Mouse (Mus musculus): ENCODE results near the gene Ndufa4l2. TPM values are rescaled to one million over a fixed set of nuclear protein-coding genes. Genes with fewer than 3 reads are reported as not detected.

Ndufa4l2 gene
- polyA plus RNA-seq, 1 experiment, result 5.4 TPM

GRCm38 (mm10) chr10:127520714-127521357 is 6.1 kb downstream of the Ndufa4l2 start:
- Histone ChIP-seq H3K9ac (ENCODE audit: low read depth, poor library complexity, severe bottlenecking) (peak overlapping the region; percentile 87), H3K4me3 (ENCODE audit: low read depth, low read length) (peak overlapping the region; percentile 70), H3K27me3 (ENCODE audit: control insufficient read depth, insufficient read depth, low read length, poor library complexity, severe bottlenecking) (no peaks in the 10 kb centered on the region), H3K9me3 (replicated peaks; ENCODE audit: control insufficient read depth, insufficient read depth, low read length, poor library complexity, severe bottlenecking) (no peaks in the 10 kb centered on the region), H3K4me1 (ENCODE audit: control insufficient read depth, insufficient read depth, low read length) (no peaks in the 10 kb centered on the region), H3K36me3 (ENCODE audit: control insufficient read depth, insufficient read depth, low read length, poor library complexity, severe bottlenecking) (peaks cover 9% of the 10 kb centered on the region), H3K27ac (ENCODE audit: insufficient read depth, low read length) (no peak overlapping the region)
- no peak for TF ChIP-seq EP300 (IDR thresholded peaks at IDR 0.05; ENCODE audit: insufficient read depth, low read depth, low read length)
- TF ChIP-seq CTCF (IDR thresholded peaks at IDR 0.05; ENCODE audit: low read depth, low read length), result no peak
- no peak for TF ChIP-seq POLR2A (IDR thresholded peaks at IDR 0.05; ENCODE audit: insufficient read depth, low read length)

GRCm38 (mm10) chr10:127521611-127522080 is 6.9 kb downstream of the Ndufa4l2 start:
- peak overlapping the region; percentile 75 for H3K4me3 ChIP-seq (ENCODE audit: low read depth, low read length)
- H3K9me3 ChIP-seq (replicated peaks; ENCODE audit: control insufficient read depth, insufficient read depth, low read length, poor library complexity, severe bottlenecking), result no peaks in the 10 kb centered on the region
- H3K27me3 ChIP-seq (ENCODE audit: control insufficient read depth, insufficient read depth, low read length, poor library complexity, severe bottlenecking), result no peaks in the 10 kb centered on the region; the same call in 1 of the 2 replicates
- no peak overlapping the region for H3K27ac ChIP-seq (ENCODE audit: insufficient read depth, low read length)
- peaks cover 9% of the 10 kb centered on the region for H3K36me3 ChIP-seq (ENCODE audit: control insufficient read depth, insufficient read depth, low read length, poor library complexity, severe bottlenecking)
- TF ChIP-seq POLR2A (IDR thresholded peaks at IDR 0.05; ENCODE audit: insufficient read depth, low read length), result no peak
- no peak for TF ChIP-seq EP300 (IDR thresholded peaks at IDR 0.05; ENCODE audit: insufficient read depth, low read depth, low read length)
- no peak for TF ChIP-seq CTCF (IDR thresholded peaks at IDR 0.05; ENCODE audit: low read depth, low read length)
- H3K4me1 ChIP-seq (ENCODE audit: control insufficient read depth, insufficient read depth, low read length), result no peaks in the 10 kb centered on the region
- H3K9ac ChIP-seq (ENCODE audit: low read depth, poor library complexity, severe bottlenecking), result peak overlapping the region; percentile 87

- Histone ChIP-seq H3K4me3 (ENCODE audit: low read depth, low read length) (peak within 1 kb of the TSS; percentile 75), H3K27me3 (ENCODE audit: control insufficient read depth, insufficient read depth, low read length, poor library complexity, severe bottlenecking) (no peaks in the 10 kb centered on the region; the same call in 1 of the 2 replicates), H3K36me3 (ENCODE audit: control insufficient read depth, insufficient read depth, low read length, poor library complexity, severe bottlenecking) (peaks cover 9% of the 10 kb centered on the region), H3K9ac (ENCODE audit: low read depth, poor library complexity, severe bottlenecking) (peak within 1 kb of the TSS; percentile 87), H3K4me1 (ENCODE audit: control insufficient read depth, insufficient read depth, low read length) (no peaks in the 10 kb centered on the region), H3K27ac (ENCODE audit: insufficient read depth, low read length) (no peak within 1 kb of the TSS), H3K9me3 (replicated peaks; ENCODE audit: control insufficient read depth, insufficient read depth, low read length, poor library complexity, severe bottlenecking) (no peaks in the 10 kb centered on the region)
- TF ChIP-seq POLR2A (IDR thresholded peaks at IDR 0.05; ENCODE audit: insufficient read depth, low read length), result peak; percentile 45
- no peak for TF ChIP-seq EP300 (IDR thresholded peaks at IDR 0.05; ENCODE audit: insufficient read depth, low read depth, low read length)
These were observed 7.4 kb downstream of the Ndufa4l2 start, which contains the start of gene Shmt2 for GRCm38 (mm10) chr10:127522088-127522581. Gene Shmt2, minus strand, starts transcription at chr10:127522444.

- H3K4me1 ChIP-seq (ENCODE audit: control insufficient read depth, insufficient read depth, low read length), result peaks cover 2% of the 10 kb centered on the region
- H3K9ac ChIP-seq (ENCODE audit: low read depth, poor library complexity, severe bottlenecking), result peak overlapping the region; percentile 17
- H3K36me3 ChIP-seq (ENCODE audit: control insufficient read depth, insufficient read depth, low read length, poor library complexity, severe bottlenecking), result no peaks in the 10 kb centered on the region
- TF ChIP-seq EP300 (IDR thresholded peaks at IDR 0.05; ENCODE audit: insufficient read depth, low read depth, low read length), result no peak
- no peak for TF ChIP-seq CTCF (IDR thresholded peaks at IDR 0.05; ENCODE audit: low read depth, low read length)
- no peak for TF ChIP-seq POLR2A (IDR thresholded peaks at IDR 0.05; ENCODE audit: insufficient read depth, low read length)
- no peaks in the 10 kb centered on the region; the same call in 1 of the 2 replicates for H3K27me3 ChIP-seq (ENCODE audit: control insufficient read depth, insufficient read depth, low read length, poor library complexity, severe bottlenecking)
- H3K27ac ChIP-seq (ENCODE audit: insufficient read depth, low read length), result no peak overlapping the region
- no peaks in the 10 kb centered on the region for H3K9me3 ChIP-seq (replicated peaks; ENCODE audit: control insufficient read depth, insufficient read depth, low read length, poor library complexity, severe bottlenecking)
- peak overlapping the region; percentile 54 for H3K4me3 ChIP-seq (ENCODE audit: low read depth, low read length)
These were observed 10.0 kb downstream of the Ndufa4l2 start for GRCm38 (mm10) chr10:127524646-127525255.

GRCm38 (mm10) chr10:127526048-127526447 is 11.3 kb downstream of the Ndufa4l2 start:
- H3K4me3 ChIP-seq (ENCODE audit: low read depth, low read length), result peak overlapping the region; percentile 67
- peak overlapping the region; percentile 43 for H3K9ac ChIP-seq (ENCODE audit: low read depth, poor library complexity, severe bottlenecking)
- no peaks in the 10 kb centered on the region for H3K36me3 ChIP-seq (ENCODE audit: control insufficient read depth, insufficient read depth, low read length, poor library complexity, severe bottlenecking)
- H3K27me3 ChIP-seq (ENCODE audit: control insufficient read depth, insufficient read depth, low read length, poor library complexity, severe bottlenecking), result no peaks in the 10 kb centered on the region; the same call in 1 of the 2 replicates
- no peak overlapping the region for H3K27ac ChIP-seq (ENCODE audit: insufficient read depth, low read length)
- no peaks in the 10 kb centered on the region for H3K9me3 ChIP-seq (replicated peaks; ENCODE audit: control insufficient read depth, insufficient read depth, low read length, poor library complexity, severe bottlenecking)
- no peak for TF ChIP-seq EP300 (IDR thresholded peaks at IDR 0.05; ENCODE audit: insufficient read depth, low read depth, low read length)
- no peak for TF ChIP-seq CTCF (IDR thresholded peaks at IDR 0.05; ENCODE audit: low read depth, low read length)
- no peak for TF ChIP-seq POLR2A (IDR thresholded peaks at IDR 0.05; ENCODE audit: insufficient read depth, low read length)
- H3K4me1 ChIP-seq (ENCODE audit: control insufficient read depth, insufficient read depth, low read length), result peaks cover 2% of the 10 kb centered on the region

- Histone ChIP-seq H3K4me1 (ENCODE audit: control insufficient read depth, insufficient read depth, low read length) (peaks cover 2% of the 10 kb centered on the region), H3K9ac (ENCODE audit: low read depth, poor library complexity, severe bottlenecking) (peak overlapping the region; percentile 43), H3K4me3 (ENCODE audit: low read depth, low read length) (peak overlapping the region; percentile 67), H3K27me3 (ENCODE audit: control insufficient read depth, insufficient read depth, low read length, poor library complexity, severe bottlenecking) (peaks cover 3% of the 10 kb centered on the region; the same call in 1 of the 2 replicates), H3K27ac (ENCODE audit: insufficient read depth, low read length) (no peak overlapping the region), H3K9me3 (replicated peaks; ENCODE audit: control insufficient read depth, insufficient read depth, low read length, poor library complexity, severe bottlenecking) (no peaks in the 10 kb centered on the region), H3K36me3 (ENCODE audit: control insufficient read depth, insufficient read depth, low read length, poor library complexity, severe bottlenecking) (no peaks in the 10 kb centered on the region)
- no peak for TF ChIP-seq POLR2A (IDR thresholded peaks at IDR 0.05; ENCODE audit: insufficient read depth, low read length)
- peak; percentile 32 for TF ChIP-seq CTCF (IDR thresholded peaks at IDR 0.05; ENCODE audit: low read depth, low read length)
These were observed 11.9 kb downstream of the Ndufa4l2 start for GRCm38 (mm10) chr10:127526681-127527080.
